Mouse (Mus musculus) v-Abl transformed pro-B cells (cell line): ENCODE results near the gene Pgm1.

Experiments used
- in situ Hi-C, 2 experiments: fragments of 400-800 bp; cut with MboI; formaldehyde crosslinking; loops; one replicate each; pipeline ENCODE4 v1.15.1; 2025; ENCODE audit not compliant: unreplicated experiment in 2 of 2

The Pgm1 gene

GRCm38 (mm10) chr4:99947896-99948295 is 18.7 kb downstream of the Pgm1 start:
- in situ Hi-C loops = loop anchor here (5.0 to 10.0 kb wide), 3 partner anchors 459 to 1217 kb away; no protein-coding TSS in a partner anchor

- in situ Hi-C loops = no loop called here
Measured at GRCm38 (mm10) chr4:99953904-99954303, 24.7 kb downstream of the Pgm1 start.

GRCm38 (mm10) chr4:99955396-99955795 is 26.2 kb downstream of the Pgm1 start:
- in situ Hi-C loops = no loop called here

- in situ Hi-C loops = no loop called here
Measured at GRCm38 (mm10) chr4:99957186-99957585, 28.0 kb downstream of the Pgm1 start.

GRCm38 (mm10) chr4:99958084-99958815 is 29.0 kb downstream of the Pgm1 start:
- in situ Hi-C loops = no loop called here

- in situ Hi-C loops = no loop called here
Measured at GRCm38 (mm10) chr4:99959308-99959707, 30.1 kb downstream of the Pgm1 start.

GRCm38 (mm10) chr4:99966555-99966954 is 37.3 kb downstream of the Pgm1 start:
- in situ Hi-C loops = no loop called here

- in situ Hi-C loops = no loop called here
Measured at GRCm38 (mm10) chr4:99969328-99969727, 40.1 kb downstream of the Pgm1 start.

- in situ Hi-C loops = no loop called here
Measured at GRCm38 (mm10) chr4:99970097-99970496, 40.9 kb downstream of the Pgm1 start.

GRCm38 (mm10) chr4:99972886-99973285 is 43.7 kb downstream of the Pgm1 start:
- in situ Hi-C loops = no loop called here

- in situ Hi-C loops = no loop called here
Measured at GRCm38 (mm10) chr4:99973931-99974330, 44.7 kb downstream of the Pgm1 start.

- in situ Hi-C loops = no loop called here
Measured at GRCm38 (mm10) chr4:99974375-99974774, 45.2 kb downstream of the Pgm1 start.

- in situ Hi-C loops = no loop called here
Measured at GRCm38 (mm10) chr4:99979326-99979725, 50.1 kb downstream of the Pgm1 start.

GRCm38 (mm10) chr4:99981216-99981615 is 52.0 kb downstream of the Pgm1 start:
- in situ Hi-C loops = no loop called here

GRCm38 (mm10) chr4:99983652-99984368 is 54.6 kb downstream of the Pgm1 start:
- in situ Hi-C loops = no loop called here

GRCm38 (mm10) chr4:99984369-99984752 is 55.1 kb downstream of the Pgm1 start:
- in situ Hi-C loops = no loop called here

- in situ Hi-C loops = no loop called here
Measured at GRCm38 (mm10) chr4:99985086-99985485, 55.9 kb downstream of the Pgm1 start.

- in situ Hi-C loops = no loop called here
Measured at GRCm38 (mm10) chr4:99985631-99986030, 56.4 kb downstream of the Pgm1 start.

GRCm38 (mm10) chr4:99986609-99987008 is 57.4 kb downstream of the Pgm1 start:
- in situ Hi-C loops = no loop called here

- in situ Hi-C loops = no loop called here
Measured at GRCm38 (mm10) chr4:99988771-99989170, 59.6 kb downstream of the Pgm1 start.

- in situ Hi-C loops = no loop called here
Measured at GRCm38 (mm10) chr4:100000971-100001370, 71.8 kb downstream of the Pgm1 start.

- in situ Hi-C loops = no loop called here
Measured at GRCm38 (mm10) chr4:100001806-100002205, 72.6 kb downstream of the Pgm1 start.
